Mouse (Mus musculus): ENCODE measurements around the gene Npvf.

DNA sequence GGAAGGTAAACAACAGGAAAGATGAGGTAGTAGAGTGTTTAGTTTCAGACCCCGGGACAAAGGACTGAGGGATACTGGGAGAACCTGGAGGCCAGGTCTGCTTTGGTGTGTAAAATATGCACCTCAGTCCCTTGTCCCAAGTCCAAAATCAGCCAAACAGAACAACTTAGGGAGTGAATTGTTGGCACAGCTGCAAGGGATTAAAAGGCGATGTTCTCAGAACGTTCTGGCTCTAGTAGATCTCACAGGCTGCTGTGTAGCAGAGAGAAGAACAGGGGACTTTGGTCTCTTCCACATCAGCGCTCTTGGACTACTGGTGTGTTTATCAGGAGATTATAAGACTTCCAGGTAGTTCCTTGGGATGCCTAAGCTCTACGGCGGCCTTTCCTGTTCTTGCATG is 6.6 kb downstream of the Npvf start:
- TF ChIP-seq MAFK (IDR thresholded peaks at IDR 0.05; ENCODE audit: insufficient read depth, low read depth, low read length) = no peak
- TF ChIP-seq ZNF384 (IDR thresholded peaks at IDR 0.05; ENCODE audit: low read depth, low read length) = no peak
- TF ChIP-seq CHD2 (IDR thresholded peaks at IDR 0.05; ENCODE audit: low read depth, low read length) = no peak
